Mouse (Mus musculus): ENCODE results near the gene Gm20696. TPM values are rescaled to one million over a fixed set of nuclear protein-coding genes. Genes with fewer than 3 reads are reported as not detected.

Gm20696 gene
- polyA plus RNA-seq (2015; fragmentation: Nextera tagmentation; extraction: Ambion mirVana) = 1.9 and 2.0 TPM in 2 replicates

GRCm38 (mm10) chr6:99666318-99667171 lies at the start of gene Gm20696, which contains the start of gene Eif4e3:
TSS of gene Gm20696 (minus strand) at chr6:99666797.
TSS of gene Eif4e3 (minus strand) at chr6:99666771.
- WGBS = under 1% methylated on average over 47 of the region's 75 CpGs
- Histone ChIP-seq H3K27ac (ENCODE audit: low read length) (peak within 1 kb of the TSS; percentile 26), H3K9ac (ENCODE audit: low read length) (peak within 1 kb of the TSS; percentile 83), H3K36me3 (ENCODE audit: control insufficient read depth, insufficient read depth, low read length) (no peaks in the 10 kb centered on the region), H3K4me1 (ENCODE audit: control insufficient read depth, insufficient read depth, low read length) (no peaks in the 10 kb centered on the region; the same call in 1 of the 2 replicates), H3K4me2 (ENCODE audit: low read depth, low read length) (peak within 1 kb of the TSS; percentile 91), H3K4me3 (replicated peaks; ENCODE audit: low read length) (peak within 1 kb of the TSS; percentile 73), H3K9me3 (replicated peaks; ENCODE audit: control insufficient read depth, low read length) (no peaks in the 10 kb centered on the region), H3K27me3 (ENCODE audit: control insufficient read depth, insufficient read depth, low read length) (0 out of 2 replicates have a peak, but pooled peaks cover 3% of the 10 kb centered on the region)
- ATAC-seq (ENCODE audit: insufficient read depth, low FRiP score) = peak; percentile 84

- ATAC-seq (ENCODE audit: insufficient read depth, low FRiP score) = no peak
- WGBS = 58% methylated on average over 6 of the region's 6 CpGs
Observed at GRCm38 (mm10) chr6:99715913-99716312, 49.3 kb upstream of the Gm20696 start.

GRCm38 (mm10) chr6:99715191-99715590 lies 48.6 kb upstream of the Gm20696 start:
- H3K27me3 ChIP-seq (ENCODE audit: control insufficient read depth, insufficient read depth, low read length) = no peaks in the 10 kb centered on the region
- WGBS = 60% methylated on average over 6 of the region's 6 CpGs
- H3K9ac ChIP-seq (ENCODE audit: low read length) = no peak overlapping the region
- no peak overlapping the region for H3K4me2 ChIP-seq (ENCODE audit: low read depth, low read length)
- H3K36me3 ChIP-seq (ENCODE audit: control insufficient read depth, insufficient read depth, low read length) = no peaks in the 10 kb centered on the region
- H3K27ac ChIP-seq (ENCODE audit: low read length) = no peak overlapping the region
- no peaks in the 10 kb centered on the region for H3K9me3 ChIP-seq (replicated peaks; ENCODE audit: control insufficient read depth, low read length)
- ATAC-seq (ENCODE audit: insufficient read depth, low FRiP score) = no peak
- H3K4me1 ChIP-seq (ENCODE audit: control insufficient read depth, insufficient read depth, low read length) = no peaks in the 10 kb centered on the region
- H3K4me3 ChIP-seq (replicated peaks; ENCODE audit: low read length) = no peak overlapping the region

More at GRCm38 (mm10) chr6:99715913-99716312, 49.3 kb upstream of the Gm20696 start:
- Histone ChIP-seq H3K4me2 (ENCODE audit: low read depth, low read length) (no peak overlapping the region), H3K27me3 (ENCODE audit: control insufficient read depth, insufficient read depth, low read length) (no peaks in the 10 kb centered on the region), H3K4me3 (replicated peaks; ENCODE audit: low read length) (no peak overlapping the region), H3K9me3 (replicated peaks; ENCODE audit: control insufficient read depth, low read length) (no peaks in the 10 kb centered on the region), H3K9ac (ENCODE audit: low read length) (no peak overlapping the region), H3K36me3 (ENCODE audit: control insufficient read depth, insufficient read depth, low read length) (no peaks in the 10 kb centered on the region), H3K4me1 (ENCODE audit: control insufficient read depth, insufficient read depth, low read length) (no peaks in the 10 kb centered on the region), H3K27ac (ENCODE audit: low read length) (no peak overlapping the region)

GRCm38 (mm10) chr6:99713256-99713655 lies 46.7 kb upstream of the Gm20696 start:
- H3K9me3 ChIP-seq (replicated peaks; ENCODE audit: control insufficient read depth, low read length) = no peaks in the 10 kb centered on the region
- WGBS = 82% methylated on average over 5 of the region's 5 CpGs
- H3K27me3 ChIP-seq (ENCODE audit: control insufficient read depth, insufficient read depth, low read length) = no peaks in the 10 kb centered on the region
- no peak overlapping the region for H3K27ac ChIP-seq (ENCODE audit: low read length)
- no peak overlapping the region for H3K9ac ChIP-seq (ENCODE audit: low read length)
- no peak overlapping the region for H3K4me3 ChIP-seq (replicated peaks; ENCODE audit: low read length)
- H3K4me1 ChIP-seq (ENCODE audit: control insufficient read depth, insufficient read depth, low read length) = no peaks in the 10 kb centered on the region
- H3K36me3 ChIP-seq (ENCODE audit: control insufficient read depth, insufficient read depth, low read length) = no peaks in the 10 kb centered on the region
- H3K4me2 ChIP-seq (ENCODE audit: low read depth, low read length) = no peak overlapping the region
- no peak for ATAC-seq (ENCODE audit: insufficient read depth, low FRiP score)

- H3K9ac ChIP-seq (ENCODE audit: low read length) = no peak overlapping the region
- no peak for ATAC-seq (ENCODE audit: insufficient read depth, low FRiP score)
- H3K36me3 ChIP-seq (ENCODE audit: control insufficient read depth, insufficient read depth, low read length) = no peaks in the 10 kb centered on the region
- no peak overlapping the region for H3K27ac ChIP-seq (ENCODE audit: low read length)
- no peaks in the 10 kb centered on the region for H3K27me3 ChIP-seq (ENCODE audit: control insufficient read depth, insufficient read depth, low read length)
- H3K4me1 ChIP-seq (ENCODE audit: control insufficient read depth, insufficient read depth, low read length) = no peaks in the 10 kb centered on the region
- no peak overlapping the region for H3K4me2 ChIP-seq (ENCODE audit: low read depth, low read length)
- H3K9me3 ChIP-seq (replicated peaks; ENCODE audit: control insufficient read depth, low read length) = no peaks in the 10 kb centered on the region
- 61% methylated on average over 11 of the region's 11 CpGs for WGBS
- no peak overlapping the region for H3K4me3 ChIP-seq (replicated peaks; ENCODE audit: low read length)
Observed at GRCm38 (mm10) chr6:99711576-99712101, 45.0 kb upstream of the Gm20696 start.

GRCm38 (mm10) chr6:99700484-99700883 lies 33.9 kb upstream of the Gm20696 start:
- Histone ChIP-seq H3K27me3 (ENCODE audit: control insufficient read depth, insufficient read depth, low read length) (peaks cover 8% of the 10 kb centered on the region; the same call in 1 of the 2 replicates), H3K9ac (ENCODE audit: low read length) (no peak overlapping the region), H3K4me2 (ENCODE audit: low read depth, low read length) (no peak overlapping the region), H3K4me3 (replicated peaks; ENCODE audit: low read length) (no peak overlapping the region), H3K36me3 (ENCODE audit: control insufficient read depth, insufficient read depth, low read length) (no peaks in the 10 kb centered on the region), H3K4me1 (ENCODE audit: control insufficient read depth, insufficient read depth, low read length) (no peaks in the 10 kb centered on the region), H3K9me3 (replicated peaks; ENCODE audit: control insufficient read depth, low read length) (no peaks in the 10 kb centered on the region), H3K27ac (ENCODE audit: low read length) (no peak overlapping the region)
- no peak for ATAC-seq (ENCODE audit: insufficient read depth, low FRiP score)
- 54% methylated on average over 3 of the region's 3 CpGs for WGBS

- peaks cover 4% of the 10 kb centered on the region; the same call in 1 of the 2 replicates for H3K4me1 ChIP-seq (ENCODE audit: control insufficient read depth, insufficient read depth, low read length)
- no peak overlapping the region for H3K27ac ChIP-seq (ENCODE audit: low read length)
- peak overlapping the region; percentile 84 for H3K9ac ChIP-seq (ENCODE audit: low read length)
- H3K4me2 ChIP-seq (ENCODE audit: low read depth, low read length) = peak overlapping the region; percentile 94
- H3K9me3 ChIP-seq (replicated peaks; ENCODE audit: control insufficient read depth, low read length) = no peaks in the 10 kb centered on the region
- WGBS = 1% methylated on average over 106 of the region's 110 CpGs
- peak; percentile 65; the same call in 1 of the 2 replicates for ATAC-seq (ENCODE audit: insufficient read depth, low FRiP score)
- H3K36me3 ChIP-seq (ENCODE audit: control insufficient read depth, insufficient read depth, low read length) = no peaks in the 10 kb centered on the region
- peak overlapping the region; percentile 69 for H3K4me3 ChIP-seq (replicated peaks; ENCODE audit: low read length)
- peaks cover 41% of the 10 kb centered on the region for H3K27me3 ChIP-seq (ENCODE audit: control insufficient read depth, insufficient read depth, low read length)
Observed at GRCm38 (mm10) chr6:99692916-99693841, 26.6 kb upstream of the Gm20696 start.

GRCm38 (mm10) chr6:99692206-99692915 lies 25.8 kb upstream of the Gm20696 start, which contains the start of gene Gpr27:
TSS of gene Gpr27 (plus strand) at chr6:99692679.
- Histone ChIP-seq H3K36me3 (ENCODE audit: control insufficient read depth, insufficient read depth, low read length) (no peaks in the 10 kb centered on the region), H3K27ac (ENCODE audit: low read length) (no peak within 1 kb of the TSS), H3K4me1 (ENCODE audit: control insufficient read depth, insufficient read depth, low read length) (peaks cover 4% of the 10 kb centered on the region; the same call in 1 of the 2 replicates), H3K9ac (ENCODE audit: low read length) (peak within 1 kb of the TSS; percentile 84), H3K4me2 (ENCODE audit: low read depth, low read length) (peak within 1 kb of the TSS; percentile 94), H3K27me3 (ENCODE audit: control insufficient read depth, insufficient read depth, low read length) (peaks cover 38% of the 10 kb centered on the region), H3K4me3 (replicated peaks; ENCODE audit: low read length) (peak within 1 kb of the TSS; percentile 69), H3K9me3 (replicated peaks; ENCODE audit: control insufficient read depth, low read length) (no peaks in the 10 kb centered on the region)
- under 1% methylated on average over 96 of the region's 112 CpGs for WGBS
- ATAC-seq (ENCODE audit: insufficient read depth, low FRiP score) = peak; percentile 75

All from stomach, embryonic 16.5 days (tissue).